Mouse (Mus musculus): ENCODE measurements around the gene Pate2. TPM values are rescaled to one million over a fixed set of nuclear protein-coding genes. Genes with fewer than 3 reads are reported as not detected.
"Not testable (repeated sequence)": the region's sequence is repeated elsewhere in the genome, so short reads cannot be mapped to it uniquely, and the experiment has no call there.

Pate2 gene
- polyA plus RNA-seq, 1 experiment from 2014 or later, result 0.96 TPM

GRCm38 (mm10) chr9:35616784-35617183 lies 46.7 kb downstream of the Pate2 start:
- ATAC-seq (ENCODE audit: low FRiP score); H3K4me3 ChIP-seq (ENCODE audit: low read depth, low read length); H3K9ac ChIP-seq (ENCODE audit: low read length); H3K27me3 ChIP-seq (ENCODE audit: control insufficient read depth, insufficient read depth, low read length); DNase-seq (ENCODE audit: low spot score, missing footprints); H3K9me3 ChIP-seq (ENCODE audit: control insufficient read depth, low read length); H3K27ac ChIP-seq (ENCODE audit: low read depth, low read length); H3K36me3 ChIP-seq (ENCODE audit: control insufficient read depth, insufficient read depth, low read length); H3K4me1 ChIP-seq (ENCODE audit: control insufficient read depth, insufficient read depth, low read length); H3K4me2 ChIP-seq: not testable (repeated sequence)
- WGBS, result 73% methylated on average over 2 of the region's 2 CpGs

- ATAC-seq (ENCODE audit: low FRiP score), result no peak
- H3K36me3 ChIP-seq (ENCODE audit: control insufficient read depth, insufficient read depth, low read length), result no peaks in the 10 kb centered on the region
- DNase-seq (ENCODE audit: low spot score, missing footprints), result no peak
- no peaks in the 10 kb centered on the region for H3K4me1 ChIP-seq (ENCODE audit: control insufficient read depth, insufficient read depth, low read length)
- H3K27me3 ChIP-seq (ENCODE audit: control insufficient read depth, insufficient read depth, low read length), result no peaks in the 10 kb centered on the region
- H3K9me3 ChIP-seq (ENCODE audit: control insufficient read depth, low read length), result no peaks in the 10 kb centered on the region
- no peak overlapping the region for H3K9ac ChIP-seq (ENCODE audit: low read length)
- H3K4me2 ChIP-seq, result no peak overlapping the region
- WGBS, result 83% methylated on average over 1 of the region's 1 CpGs
- no peak overlapping the region for H3K4me3 ChIP-seq (ENCODE audit: low read depth, low read length)
- H3K27ac ChIP-seq (ENCODE audit: low read depth, low read length), result no peak overlapping the region
Observed at GRCm38 (mm10) chr9:35632981-35633380, 62.9 kb downstream of the Pate2 start.

- WGBS, result 88% methylated on average over 1 of the region's 1 CpGs
Observed at GRCm38 (mm10) chr9:35648102-35648501, 78.0 kb downstream of the Pate2 start, which contains the start of gene Pate3. Gene Pate3 (minus strand): TSS chr9:35648202.

GRCm38 (mm10) chr9:35673557-35673956 lies 103.5 kb downstream of the Pate2 start:
- no peaks in the 10 kb centered on the region for H3K27me3 ChIP-seq (ENCODE audit: control insufficient read depth, insufficient read depth, low read length)
- H3K4me1 ChIP-seq (ENCODE audit: control insufficient read depth, insufficient read depth, low read length), result no peaks in the 10 kb centered on the region
- ATAC-seq (ENCODE audit: low FRiP score) (no peak), DNase-seq (ENCODE audit: low spot score, missing footprints) (no peak)
- no peak overlapping the region for H3K4me2 ChIP-seq
- H3K36me3 ChIP-seq (ENCODE audit: control insufficient read depth, insufficient read depth, low read length), result no peaks in the 10 kb centered on the region
- no peak overlapping the region for H3K27ac ChIP-seq (ENCODE audit: low read depth, low read length)
- H3K9me3 ChIP-seq (ENCODE audit: control insufficient read depth, low read length), result no peaks in the 10 kb centered on the region
- H3K4me3 ChIP-seq (ENCODE audit: low read depth, low read length), result no peak overlapping the region
- WGBS, result 83% methylated on average over 2 of the region's 2 CpGs
- no peak overlapping the region for H3K9ac ChIP-seq (ENCODE audit: low read length)

More at GRCm38 (mm10) chr9:35648102-35648501, 78.0 kb downstream of the Pate2 start, which contains the start of gene Pate3:
- Histone ChIP-seq H3K4me3 (ENCODE audit: low read depth, low read length) (no peak within 1 kb of the TSS), H3K4me2 (no peak within 1 kb of the TSS), H3K36me3 (ENCODE audit: control insufficient read depth, insufficient read depth, low read length) (no peaks in the 10 kb centered on the region), H3K27me3 (ENCODE audit: control insufficient read depth, insufficient read depth, low read length) (no peaks in the 10 kb centered on the region), H3K9ac (ENCODE audit: low read length) (no peak within 1 kb of the TSS), H3K4me1 (ENCODE audit: control insufficient read depth, insufficient read depth, low read length) (no peaks in the 10 kb centered on the region), H3K27ac (ENCODE audit: low read depth, low read length) (no peak within 1 kb of the TSS), H3K9me3 (ENCODE audit: control insufficient read depth, low read length) (no peaks in the 10 kb centered on the region; the same call in 1 of the 2 replicates)
- ATAC-seq (ENCODE audit: low FRiP score), result no peak
- DNase-seq (ENCODE audit: low spot score, missing footprints), result no peak

- Histone ChIP-seq H3K4me2 (no peak within 1 kb of the TSS), H3K27ac (ENCODE audit: low read depth, low read length) (no peak within 1 kb of the TSS), H3K4me3 (ENCODE audit: low read depth, low read length) (no peak within 1 kb of the TSS), H3K36me3 (ENCODE audit: control insufficient read depth, insufficient read depth, low read length) (no peaks in the 10 kb centered on the region), H3K9me3 (ENCODE audit: control insufficient read depth, low read length) (no peaks in the 10 kb centered on the region), H3K4me1 (ENCODE audit: control insufficient read depth, insufficient read depth, low read length) (no peaks in the 10 kb centered on the region), H3K27me3 (ENCODE audit: control insufficient read depth, insufficient read depth, low read length) (no peaks in the 10 kb centered on the region), H3K9ac (ENCODE audit: low read length) (no peak within 1 kb of the TSS)
- ATAC-seq (ENCODE audit: low FRiP score) (no peak), DNase-seq (ENCODE audit: low spot score, missing footprints) (no peak)
- 59% methylated on average over 1 of the region's 1 CpGs for WGBS
Observed at GRCm38 (mm10) chr9:35687013-35687412, 116.9 kb downstream of the Pate2 start, which contains the start of gene Pate1. Gene Pate1 (minus strand): TSS chr9:35687390.

GRCm38 (mm10) chr9:35691924-35692323 lies 121.8 kb downstream of the Pate2 start:
- no peak overlapping the region for H3K4me2 ChIP-seq
- H3K9ac ChIP-seq (ENCODE audit: low read length), result no peak overlapping the region
- no peak overlapping the region for H3K4me3 ChIP-seq (ENCODE audit: low read depth, low read length)
- no peaks in the 10 kb centered on the region for H3K9me3 ChIP-seq (ENCODE audit: control insufficient read depth, low read length)
- DNase-seq (ENCODE audit: low spot score, missing footprints), result no peak
- no peak overlapping the region for H3K27ac ChIP-seq (ENCODE audit: low read depth, low read length)
- no peak for ATAC-seq (ENCODE audit: low FRiP score)
- H3K27me3 ChIP-seq (ENCODE audit: control insufficient read depth, insufficient read depth, low read length), result no peaks in the 10 kb centered on the region
- no peaks in the 10 kb centered on the region for H3K4me1 ChIP-seq (ENCODE audit: control insufficient read depth, insufficient read depth, low read length)
- no peaks in the 10 kb centered on the region for H3K36me3 ChIP-seq (ENCODE audit: control insufficient read depth, insufficient read depth, low read length)

- H3K27ac ChIP-seq (ENCODE audit: low read depth, low read length), result no peak overlapping the region
- H3K36me3 ChIP-seq (ENCODE audit: control insufficient read depth, insufficient read depth, low read length), result no peaks in the 10 kb centered on the region
- H3K27me3 ChIP-seq (ENCODE audit: control insufficient read depth, insufficient read depth, low read length), result no peaks in the 10 kb centered on the region
- ATAC-seq (ENCODE audit: low FRiP score), result no peak
- H3K9me3 ChIP-seq (ENCODE audit: control insufficient read depth, low read length), result no peaks in the 10 kb centered on the region
- H3K4me3 ChIP-seq (ENCODE audit: low read depth, low read length), result no peak overlapping the region
- no peak overlapping the region for H3K9ac ChIP-seq (ENCODE audit: low read length)
- no peak for DNase-seq (ENCODE audit: low spot score, missing footprints)
- no peaks in the 10 kb centered on the region for H3K4me1 ChIP-seq (ENCODE audit: control insufficient read depth, insufficient read depth, low read length)
- no peak overlapping the region for H3K4me2 ChIP-seq
Observed at GRCm38 (mm10) chr9:35707265-35707664, 137.2 kb downstream of the Pate2 start.

Other genes with a start within 250 kb of the Pate2 start
- gene Cdon, start 149.2 kb upstream of the Pate2 start, polyA plus RNA-seq (2014; fragmentation: Nextera tagmentation; extraction: Ambion mirVana), result 8.8 and 10.1 TPM in 2 replicates
- gene Gm1113, start 52.0 kb upstream of the Pate2 start, polyA plus RNA-seq (2014; fragmentation: Nextera tagmentation; extraction: Ambion mirVana), result not detected in 2 replicates
- 9.5 and 9.8 TPM in 2 replicates for gene Ddx25, start 11.8 kb upstream of the Pate2 start, polyA plus RNA-seq (2014; fragmentation: Nextera tagmentation; extraction: Ambion mirVana)
- gene Pus3, start 11.7 kb upstream of the Pate2 start, polyA plus RNA-seq (2014; fragmentation: Nextera tagmentation; extraction: Ambion mirVana), result 23.8 and 24.8 TPM in 2 replicates
- 32.6 and 34.7 TPM in 2 replicates for gene Hyls1, start 114 bp downstream of the Pate2 start, polyA plus RNA-seq (2014; fragmentation: Nextera tagmentation; extraction: Ambion mirVana)
- gene Pate4, start 41.7 kb downstream of the Pate2 start, polyA plus RNA-seq (2014; fragmentation: Nextera tagmentation; extraction: Ambion mirVana), result not detected in 2 replicates
- gene Pate3, start 77.9 kb downstream of the Pate2 start, polyA plus RNA-seq (2014; fragmentation: Nextera tagmentation; extraction: Ambion mirVana), result not detected in 2 replicates
- gene Pate1, start 117.1 kb downstream of the Pate2 start, polyA plus RNA-seq (2014; fragmentation: Nextera tagmentation; extraction: Ambion mirVana), result not detected in 2 replicates
- not detected in 2 replicates for gene Gm17677, start 170.8 kb downstream of the Pate2 start, polyA plus RNA-seq (2014; fragmentation: Nextera tagmentation; extraction: Ambion mirVana)
- gene Gm17727, start 207.8 kb downstream of the Pate2 start, polyA plus RNA-seq (2014; fragmentation: Nextera tagmentation; extraction: Ambion mirVana), result not detected in 2 replicates
- not detected in 2 replicates for gene Gm27235, start 219.8 kb downstream of the Pate2 start, polyA plus RNA-seq (2014; fragmentation: Nextera tagmentation; extraction: Ambion mirVana)
- not detected in 2 replicates for gene D730048I06Rik, start 219.8 kb downstream of the Pate2 start, polyA plus RNA-seq (2014; fragmentation: Nextera tagmentation; extraction: Ambion mirVana)

Measured in midbrain, embryonic 11.5 days (tissue).